Mouse (Mus musculus) heart, postnatal 36 days (tissue): ENCODE measurements at regions not wholly inside any gene's neighbourhood (a gene's known extent, or its start where the extent isn't known, plus 50 kb on each side); places are given as distances from the start of the nearest gene placed in this dataset.

ENCODE experiments used
- DNase-seq, 2 experiments: peaks; one replicate each; pipeline ENCODE4 v3.0.0; 2021 to 2022
- intact Hi-C: fragments of 180-260 bp; cut with DNase I; formaldehyde crosslinking; loops from one replicate; pipeline ENCODE4 v1.15.1; 2025

DNA sequence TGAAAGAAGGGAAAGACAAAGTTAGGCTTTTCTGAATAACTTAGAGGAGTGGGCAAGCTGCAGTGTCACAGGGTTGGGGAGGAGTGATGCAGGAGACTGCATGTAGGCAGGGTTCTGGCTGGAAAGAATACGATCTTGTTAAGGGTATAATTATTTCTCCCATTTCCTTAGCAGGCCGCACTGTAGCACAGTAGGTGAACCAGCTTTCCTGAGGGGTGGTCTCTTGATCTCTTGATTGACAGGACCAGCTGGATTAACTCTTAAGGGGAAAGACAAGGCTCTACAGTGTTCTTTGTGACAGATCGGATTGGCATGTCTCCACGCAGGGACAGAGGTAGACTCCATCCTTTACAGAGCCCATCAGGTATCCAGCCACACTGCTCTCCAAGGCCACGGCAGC, 54.5 kb upstream of the Meis1 start:
- no peak for DNase-seq
- intact Hi-C loops, result no loop called here

DNA sequence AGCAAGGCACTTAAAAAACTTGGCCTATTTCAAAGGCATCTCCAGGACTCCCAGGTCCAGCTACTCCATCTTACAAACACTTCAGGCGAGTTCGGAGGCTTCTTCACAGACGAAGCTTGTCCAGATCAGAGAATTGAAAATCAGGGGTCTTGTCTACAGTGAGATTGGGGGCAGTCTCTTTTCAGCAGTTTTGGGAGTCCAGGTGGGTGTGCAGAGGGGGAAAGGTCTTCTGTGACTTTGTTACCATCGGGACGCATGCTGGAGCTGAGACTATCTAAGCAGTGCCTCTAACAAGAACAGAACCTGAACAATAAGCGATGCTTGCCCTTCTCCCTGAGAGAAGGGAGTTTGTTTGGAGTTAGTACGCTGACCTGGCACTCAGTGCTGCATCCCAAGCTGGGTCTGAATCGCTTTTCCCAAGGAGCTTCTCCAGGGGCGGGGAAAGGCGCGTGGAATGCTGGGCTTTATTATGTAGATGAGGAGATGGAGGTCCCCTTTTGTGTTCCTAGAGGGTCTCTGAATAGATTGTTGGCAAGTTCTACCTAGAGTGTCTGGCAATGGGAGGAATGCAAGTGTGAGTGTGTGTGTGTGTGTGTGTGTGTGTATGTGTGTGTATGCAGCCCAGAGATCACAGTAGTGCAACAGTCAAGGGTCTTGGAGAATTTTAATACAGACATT, 55.2 kb upstream of the Meis1 start:
- intact Hi-C loops, result no loop called here
- no peak for DNase-seq

DNA sequence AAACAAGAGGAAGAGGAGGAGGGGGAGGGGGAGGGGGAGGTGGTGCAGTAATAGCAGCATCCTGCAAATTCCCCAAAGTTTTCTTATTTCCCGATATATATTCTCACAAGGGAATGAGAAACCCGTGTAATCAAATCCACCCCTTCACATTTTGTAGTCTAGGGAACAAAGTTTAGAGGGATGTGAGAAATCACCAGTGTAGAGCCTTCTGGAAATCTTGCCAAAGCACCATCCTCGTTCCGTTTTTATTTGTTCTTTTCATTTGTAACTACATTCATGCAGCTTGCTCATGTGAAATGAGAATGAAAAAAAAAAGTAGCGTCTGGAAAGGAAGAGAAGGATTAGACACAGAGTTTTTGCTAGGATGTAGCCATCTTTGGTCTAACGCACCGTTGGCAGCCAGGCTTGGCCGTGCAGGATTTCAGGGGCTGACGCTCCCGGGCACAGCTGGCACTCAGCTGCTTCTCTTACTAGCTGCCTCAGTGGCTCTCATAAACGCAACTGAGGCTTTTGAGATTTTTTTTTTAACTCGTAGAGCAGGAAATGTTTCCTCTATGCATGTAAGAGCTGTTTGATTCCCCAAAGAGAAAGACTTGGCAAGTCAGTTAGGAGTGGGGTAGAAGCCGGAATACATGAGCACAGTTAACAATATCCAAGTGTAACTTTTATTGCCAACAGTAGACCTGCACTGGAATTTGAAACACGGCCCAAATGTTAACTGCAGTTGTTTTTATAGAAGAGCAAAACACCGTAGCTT, 72.5 kb upstream of the Meis1 start:
- DNase-seq, result peak in 1 of 2 experiments; percentile 8
- intact Hi-C loops, result no loop called here

DNA sequence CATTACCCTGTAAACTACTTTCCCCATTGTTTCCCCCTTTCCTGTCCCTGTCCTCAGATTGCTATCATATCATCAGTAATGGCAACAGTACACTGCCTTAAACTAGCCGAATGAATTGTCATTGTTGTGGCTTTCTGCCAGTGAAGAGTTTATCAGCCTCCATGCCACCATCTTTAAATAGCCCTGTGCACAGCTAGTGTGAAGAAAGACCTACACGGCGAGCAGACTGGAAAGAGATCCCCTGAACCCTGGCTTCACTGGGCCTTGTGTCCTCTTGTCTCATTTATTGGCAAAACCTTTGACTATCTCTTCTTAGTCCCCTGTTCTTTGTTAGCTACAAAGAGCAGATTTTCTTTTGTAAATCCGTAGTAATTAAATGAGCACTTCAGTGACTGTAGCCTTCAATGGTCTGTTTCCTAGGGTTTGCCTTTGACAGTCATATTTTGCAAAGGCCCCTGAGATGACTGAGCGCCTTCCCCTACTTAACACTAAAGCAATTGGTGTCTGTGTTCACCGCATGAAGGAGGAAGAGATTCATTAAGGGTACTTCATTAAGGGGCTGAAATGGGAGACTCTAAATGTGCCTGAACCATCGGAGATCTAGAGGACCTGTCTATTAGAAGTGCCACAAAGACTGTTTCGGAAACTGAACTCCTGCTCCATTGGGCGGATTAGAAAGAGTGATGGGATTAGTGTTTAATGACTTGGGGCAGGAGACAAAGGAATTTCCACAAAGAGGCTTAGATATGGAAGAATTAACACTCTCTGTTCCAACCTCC, 74.4 kb upstream of the Meis1 start:
- DNase-seq, result no peak
- intact Hi-C loops, result no loop called here

DNA sequence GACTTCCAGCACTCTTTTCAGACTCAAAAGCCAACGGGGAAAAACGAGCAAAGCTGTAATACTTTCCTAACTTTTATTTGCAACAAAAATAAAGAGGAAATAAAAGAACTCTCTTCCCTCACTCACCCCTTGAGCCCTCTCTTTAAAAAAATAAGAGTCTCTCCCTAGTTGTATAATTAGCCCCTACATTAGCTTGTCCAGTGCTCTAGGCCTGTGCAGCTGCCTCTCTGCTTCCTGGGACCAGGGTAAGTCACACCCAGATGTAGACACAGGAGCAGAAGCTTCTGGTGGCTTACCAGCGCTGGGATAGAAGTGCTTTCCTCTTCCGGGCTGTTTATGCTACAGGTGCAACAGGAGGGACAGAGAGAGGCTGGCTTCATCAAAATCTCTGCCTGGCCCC, 75.0 kb upstream of the Meis1 start:
- intact Hi-C loops, result no loop called here
- DNase-seq, result no peak

DNA sequence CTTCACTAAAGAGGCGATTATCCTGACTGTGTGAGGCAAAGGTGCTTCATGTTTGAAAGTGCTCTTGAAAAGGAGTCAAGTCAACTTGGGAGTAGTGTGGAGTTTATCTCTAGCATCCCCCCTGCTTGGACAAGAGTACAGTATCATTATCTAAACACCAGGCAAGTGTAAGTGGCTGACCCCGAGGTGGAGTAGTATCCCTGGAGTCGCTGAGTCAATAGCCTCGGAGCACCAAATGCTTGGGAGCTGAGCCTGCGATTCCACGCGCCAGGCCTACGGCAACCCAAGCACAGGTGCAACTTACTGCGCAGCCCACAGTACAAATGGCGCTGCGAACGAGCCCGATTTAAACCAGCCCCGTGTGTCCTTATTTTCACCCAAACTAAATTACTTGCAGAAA, 75.4 kb upstream of the Meis1 start:
- no peak for DNase-seq
- intact Hi-C loops, result no loop called here

DNA sequence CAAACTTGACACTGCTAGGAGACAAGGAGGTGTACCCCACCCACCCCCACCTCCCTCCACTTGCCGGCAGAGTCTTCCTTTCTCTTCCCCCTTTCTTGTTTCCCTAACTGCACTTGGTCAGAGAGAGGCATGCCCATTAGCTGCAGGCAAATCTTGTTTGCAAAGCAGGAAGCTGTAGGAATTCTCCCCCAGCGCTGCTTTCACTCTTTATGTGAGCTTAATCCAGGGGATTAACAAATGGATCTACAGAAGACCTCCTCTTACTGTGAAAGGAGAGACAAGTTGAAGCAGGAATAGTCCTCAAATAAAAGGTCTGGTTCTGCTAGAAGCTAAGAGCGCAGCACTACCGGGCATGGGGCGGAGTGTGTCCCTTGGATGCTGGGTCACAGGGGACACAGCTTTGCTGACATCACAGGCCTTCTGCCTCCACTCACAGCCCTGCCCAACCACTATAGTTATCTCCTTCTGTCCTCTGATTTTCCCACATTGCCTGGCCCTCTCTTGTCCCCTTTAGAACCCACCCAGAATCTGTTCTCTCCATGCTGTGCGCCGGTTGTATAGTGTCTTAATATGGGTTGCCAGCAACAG, 84.3 kb upstream of the Meis1 start:
- DNase-seq, result no peak
- intact Hi-C loops, result no loop called here

DNA sequence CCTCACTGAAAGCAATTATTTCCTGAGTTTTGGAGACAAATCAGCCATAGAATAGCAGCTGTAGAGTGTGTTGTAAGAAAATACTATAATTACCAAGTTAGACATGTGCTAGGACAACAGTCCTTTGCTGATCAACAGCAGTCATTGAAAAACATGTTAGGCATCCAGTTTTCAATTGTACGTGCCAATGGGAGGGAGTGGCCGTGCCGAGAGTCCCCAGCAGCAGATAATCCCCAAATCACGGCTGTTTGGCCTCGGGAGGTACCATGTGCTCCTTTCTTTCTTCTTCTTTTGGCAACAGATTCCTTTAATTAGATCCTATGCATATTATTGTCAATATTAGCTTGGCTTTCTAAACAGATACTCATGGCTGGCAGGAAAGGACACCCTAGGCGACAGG, 88.4 kb upstream of the Meis1 start:
- no peak for DNase-seq
- intact Hi-C loops, result no loop called here

DNA sequence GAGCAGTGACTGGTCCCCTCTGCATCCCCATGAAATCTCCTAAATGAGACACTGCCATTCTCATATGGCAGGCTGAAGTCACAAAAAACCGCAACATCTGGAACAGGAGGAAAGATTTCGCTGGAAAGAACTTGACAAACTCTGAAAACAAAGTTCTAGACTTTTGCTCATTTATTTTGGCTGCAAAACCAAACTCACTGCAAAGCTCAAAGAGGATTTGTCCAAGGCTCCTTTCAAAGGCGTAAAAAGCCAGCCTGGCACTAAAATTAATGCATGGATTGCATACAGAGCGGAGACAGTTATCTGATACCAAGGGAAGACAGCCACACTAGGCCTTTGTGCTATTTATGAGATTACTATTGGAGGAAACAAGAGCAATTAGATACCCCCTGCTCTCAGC, 90.3 kb upstream of the Meis1 start:
- DNase-seq, result no peak
- intact Hi-C loops, result no loop called here

DNA sequence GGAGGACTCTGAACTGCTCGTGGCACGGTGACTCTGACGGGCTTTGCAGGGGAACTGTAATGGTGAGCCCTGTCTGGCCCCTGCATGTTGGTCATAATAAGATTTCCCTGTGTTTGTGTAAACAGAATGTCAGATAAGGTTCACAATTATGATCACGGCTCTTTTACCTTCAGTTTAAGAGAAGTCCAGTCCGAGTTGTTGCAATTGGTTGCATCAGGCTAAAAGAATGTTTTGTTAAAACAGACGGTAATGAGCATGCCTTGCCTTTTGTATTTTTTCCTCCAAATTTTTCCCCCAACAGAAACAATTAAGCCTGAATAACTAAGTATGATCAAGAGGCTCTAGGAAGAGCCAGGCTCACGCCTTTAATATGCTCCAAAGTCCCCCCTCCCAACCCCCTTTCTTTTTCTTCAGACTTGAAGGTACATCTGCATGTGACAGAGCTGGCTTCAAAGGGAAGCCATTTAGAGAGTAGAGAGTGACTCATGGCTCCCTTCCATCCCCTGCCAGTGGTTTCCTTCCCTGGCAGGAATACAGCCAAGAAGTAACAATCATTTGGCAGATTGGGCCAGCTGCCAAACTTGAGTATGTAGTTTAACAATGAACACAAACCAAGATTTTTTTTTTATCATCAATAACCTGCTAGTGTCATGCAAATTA, 93.3 kb upstream of the Meis1 start:
- peak in 1 of 2 experiments; percentile 16 for DNase-seq
- intact Hi-C loops, result no loop called here

DNA sequence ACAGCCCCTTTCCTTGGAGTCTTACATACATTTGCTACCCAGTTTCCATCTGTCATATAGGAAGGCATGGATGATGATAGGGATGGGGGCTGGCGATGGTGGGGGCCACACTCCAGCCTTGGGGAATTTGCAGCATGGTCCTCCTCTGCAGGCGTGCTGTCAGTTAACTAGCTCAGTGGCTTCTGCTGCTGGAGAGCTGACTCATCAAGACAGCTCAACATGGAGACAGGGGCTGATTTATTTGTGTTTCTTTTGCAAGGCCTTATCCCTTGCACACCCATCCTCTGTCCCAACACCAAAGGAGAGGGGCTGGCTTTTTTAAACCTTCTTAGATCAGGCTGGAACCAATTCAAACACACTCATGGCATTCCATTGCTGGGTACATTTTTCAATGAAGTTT, 98.3 kb upstream of the Meis1 start:
- DNase-seq, result no peak
- intact Hi-C loops, result no loop called here

DNA sequence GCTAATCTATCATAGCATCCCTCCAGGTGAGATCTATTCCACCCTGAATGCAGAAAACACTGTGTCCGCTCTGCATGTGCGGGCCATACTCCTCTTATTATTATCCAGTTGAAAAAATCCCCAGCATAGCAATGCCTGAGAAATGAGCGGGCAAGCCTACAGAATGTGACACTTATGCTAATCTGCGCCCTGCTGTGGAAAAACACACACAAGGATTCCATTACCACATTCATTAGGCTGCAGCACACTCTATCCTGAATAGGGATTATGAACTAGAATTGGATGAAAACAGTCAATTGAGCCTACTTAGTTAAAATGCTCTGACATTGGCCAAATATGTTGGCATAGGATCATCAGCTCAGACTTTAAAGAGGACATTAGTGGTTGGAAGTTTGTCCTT, 99.5 kb upstream of the Meis1 start:
- intact Hi-C loops, result no loop called here

DNA sequence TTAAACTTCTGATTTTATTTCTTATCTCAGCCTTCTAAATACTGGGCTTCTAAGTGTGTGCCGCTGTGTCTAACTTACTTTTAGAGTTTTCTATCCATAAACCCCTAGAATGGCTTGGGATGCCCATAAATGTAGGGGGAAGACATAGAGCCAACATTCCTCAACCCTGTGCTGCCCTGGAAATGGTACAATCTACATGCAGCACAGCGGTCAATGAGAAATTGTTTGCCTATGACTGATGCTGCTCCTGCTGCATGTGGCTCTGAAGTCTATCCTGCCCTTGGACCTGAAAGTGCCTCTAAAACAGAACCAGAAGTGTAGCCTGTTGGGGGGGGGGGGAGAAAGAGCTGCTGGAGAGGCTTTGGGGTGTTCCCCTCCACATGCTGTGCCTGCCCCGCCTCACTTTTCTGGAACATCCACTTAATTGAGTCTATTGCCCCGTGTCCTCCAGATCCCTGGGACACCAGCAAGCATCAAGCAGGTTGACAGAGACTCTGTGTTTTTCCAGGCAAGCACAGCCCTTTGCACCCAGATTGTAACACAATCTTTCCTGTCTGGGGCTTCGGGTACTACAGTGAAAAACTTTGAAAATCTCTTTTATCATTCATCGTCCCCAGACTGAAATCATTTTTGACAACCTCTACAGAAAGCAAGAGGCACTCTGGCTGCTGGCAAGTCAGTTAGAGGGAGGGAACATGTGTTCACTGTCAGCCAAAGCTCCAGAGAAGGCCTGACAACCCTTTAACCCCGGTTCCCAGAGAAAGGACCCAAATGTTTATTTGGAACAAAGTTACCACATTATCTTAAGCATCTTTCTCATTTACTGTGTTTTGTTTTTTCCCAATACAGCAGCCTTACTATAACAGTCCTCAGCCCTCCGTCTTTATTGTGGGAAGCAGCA, 101.4 kb upstream of the Meis1 start:
- DNase-seq, result peak in 1 of 2 experiments; percentile 32
- intact Hi-C loops, result no loop called here

More for the DNA sequence above, 99.5 kb upstream of the Meis1 start:
- no peak for DNase-seq

DNA sequence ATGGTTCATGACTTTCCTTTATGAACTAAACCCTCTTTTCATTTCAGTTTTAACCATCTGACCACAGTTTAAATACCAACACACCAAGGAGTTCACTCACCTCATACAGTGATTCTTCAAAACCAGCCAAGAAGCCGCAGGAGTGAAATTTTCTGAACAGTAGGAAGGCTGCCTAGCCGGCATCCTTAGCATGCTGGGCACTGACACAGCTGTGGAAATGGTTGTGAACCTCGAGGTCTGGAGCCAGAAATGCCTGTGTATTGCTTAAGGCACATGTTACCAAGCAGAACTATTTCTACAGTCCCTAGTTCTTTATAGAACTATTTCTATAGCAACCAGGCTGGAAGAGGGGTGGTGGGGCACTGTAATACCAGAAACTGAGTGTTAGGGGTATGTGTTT, 102.1 kb upstream of the Meis1 start:
- intact Hi-C loops, result no loop called here
- DNase-seq, result no peak

DNA sequence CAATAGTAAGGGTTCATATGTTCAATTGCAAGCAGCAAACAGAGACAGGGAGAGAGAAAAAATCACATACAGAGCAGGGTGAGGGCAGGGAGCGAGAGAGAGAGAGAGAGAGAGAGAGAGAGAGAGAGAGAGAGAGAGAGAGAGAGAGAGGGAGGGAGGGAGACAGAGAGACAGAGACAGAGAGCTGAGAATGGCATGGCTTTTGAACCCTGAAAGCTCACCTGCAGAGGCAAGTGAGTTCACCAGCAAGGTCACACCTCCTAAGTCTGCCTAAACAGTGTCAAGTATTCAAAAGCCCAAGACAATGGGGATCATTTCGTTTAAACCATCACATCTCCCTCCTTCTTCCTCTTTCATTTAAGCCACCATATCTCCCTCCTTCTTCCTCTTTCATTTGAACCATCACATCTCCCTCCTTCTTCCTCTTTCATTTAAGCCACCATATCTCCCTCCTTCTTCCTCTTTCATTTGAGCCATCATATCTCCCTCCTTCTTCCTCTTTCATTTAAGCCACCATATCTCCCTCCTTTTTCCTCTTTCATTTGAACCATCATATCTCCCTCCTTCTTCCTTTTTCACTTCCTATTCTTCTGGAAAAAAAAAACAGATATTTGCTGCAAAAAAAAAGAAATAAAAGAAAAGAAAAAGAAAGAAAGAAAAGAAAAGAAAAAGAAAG, 116.7 kb upstream of the Meis1 start:
- no peak for DNase-seq
- intact Hi-C loops, result no loop called here

DNA sequence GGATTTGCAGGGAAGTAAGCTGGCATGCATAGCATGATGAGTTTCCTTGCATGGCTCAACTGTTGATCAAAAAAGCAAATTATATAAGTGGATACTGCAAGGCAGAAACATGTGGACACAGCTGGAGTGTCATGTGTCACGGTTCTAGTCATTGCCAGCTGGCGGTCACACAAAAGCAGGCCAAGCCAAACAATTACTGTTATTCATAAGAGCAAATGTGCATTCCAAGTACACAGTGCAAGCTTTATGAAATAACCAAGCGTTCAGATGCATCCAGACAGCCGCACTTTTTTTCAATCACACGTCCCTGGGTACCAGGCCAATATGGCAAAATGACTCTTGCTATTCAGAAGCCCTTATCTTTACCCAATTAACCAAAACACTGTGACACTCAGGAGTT, 119.6 kb upstream of the Meis1 start:
- peak; percentile 72 to 78 for DNase-seq
- intact Hi-C loops, result no loop called here

DNA sequence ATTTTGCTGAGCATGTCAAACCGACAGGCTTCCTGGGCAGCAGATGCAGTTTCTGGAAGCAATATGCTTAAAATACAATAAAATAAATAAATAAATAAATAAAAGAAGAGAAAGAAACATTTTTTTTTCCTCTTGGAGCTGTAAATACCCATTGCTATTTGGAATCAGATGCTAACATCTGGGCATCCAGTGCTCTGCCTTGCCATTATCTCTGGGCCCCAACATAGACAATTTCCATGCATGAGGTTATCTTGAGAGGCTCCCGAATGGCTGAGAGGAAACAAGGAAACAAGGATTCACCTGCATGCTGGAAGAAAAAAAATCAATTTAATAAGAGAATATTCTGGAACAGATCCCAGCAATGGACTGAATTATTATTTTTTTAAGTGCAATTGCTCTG, 120.0 kb upstream of the Meis1 start:
- DNase-seq, result no peak
- intact Hi-C loops, result no loop called here

DNA sequence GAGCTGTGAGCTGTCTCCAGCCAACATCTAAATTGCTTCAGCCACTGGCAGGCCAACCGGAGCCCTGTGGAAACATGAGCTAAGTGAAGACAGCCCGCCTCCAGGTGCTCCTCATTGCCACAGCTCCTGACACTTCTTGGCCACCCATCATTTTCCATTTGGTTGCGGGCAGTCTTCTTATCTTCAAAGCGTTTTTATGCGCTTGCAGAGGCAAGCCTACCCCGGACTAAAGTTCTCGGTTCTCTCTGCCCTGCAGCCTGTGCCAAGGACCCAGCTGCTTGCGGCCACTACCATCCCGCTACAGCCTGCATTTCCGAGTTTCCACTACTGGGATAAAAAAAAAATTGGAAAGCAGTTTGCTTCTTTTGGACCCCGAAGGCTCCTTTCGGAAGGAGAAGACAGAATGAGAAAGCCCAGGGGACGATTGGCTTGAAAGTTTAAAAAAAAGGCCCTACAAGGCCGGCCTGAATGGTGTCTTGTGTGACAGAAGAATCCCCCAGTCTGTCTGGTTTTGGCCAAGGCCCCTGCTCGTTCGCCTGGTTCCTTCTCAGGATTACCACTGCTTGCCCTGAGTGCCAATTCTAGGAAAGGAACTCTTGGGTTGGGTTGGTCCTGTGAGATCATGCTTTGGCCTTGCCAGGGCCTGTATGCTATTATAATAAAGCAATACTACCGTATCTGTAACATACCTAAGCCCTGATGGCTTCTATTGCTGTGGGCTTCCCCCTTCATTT, 124.6 kb upstream of the Meis1 start:
- intact Hi-C loops, result loop anchor here (2.0 kb wide), 1 partner anchor 59 kb away; no protein-coding TSS in a partner anchor

DNA sequence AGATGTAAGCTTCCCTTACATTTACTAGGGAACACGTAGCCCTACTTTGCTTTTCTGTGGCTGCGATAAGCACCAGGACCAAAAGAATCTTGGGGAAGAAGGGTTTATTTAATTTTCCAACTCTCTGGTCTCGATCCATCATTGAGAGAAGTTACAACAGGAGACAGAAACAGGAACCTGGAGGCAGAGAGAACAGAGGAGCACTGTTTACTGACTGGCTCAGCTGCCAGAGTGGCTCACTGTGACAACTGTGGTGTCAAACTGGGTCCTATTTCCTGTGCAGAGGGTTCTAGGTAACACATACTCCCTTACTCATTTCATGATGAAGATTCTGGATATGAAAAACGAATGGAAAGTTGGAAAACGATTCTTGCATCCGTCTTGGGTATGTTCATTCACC, 125.7 kb upstream of the Meis1 start:
- intact Hi-C loops, result no loop called here
- no peak for DNase-seq

More for the DNA sequence above, 124.6 kb upstream of the Meis1 start:
- DNase-seq, result peak; percentile 56 to 59
